Mouse (Mus musculus) hindbrain, embryonic 14.5 days (tissue): ENCODE data around the gene Kat7. TPM values are rescaled to one million over a fixed set of nuclear protein-coding genes. Genes with fewer than 3 reads are reported as not detected.

Experiments used
- ATAC-seq: fragments of 200-750 bp; cut with Nextera tagmentation; 2 replicates; pipeline ENCODE4 v1.8.0; 2017; ENCODE audit warnings: moderate number of reproducible peaks, mild to moderate bottlenecking, moderate TSS enrichment, moderate library complexity; ENCODE audit not compliant: low FRiP score
- DNase-seq: peaks from one replicate; pipeline ENCODE4 v3.0.0-alpha.2; 2015; ENCODE audit warnings: low spot score
- H3K27ac ChIP-seq: fragments of 300-500 bp; sonication (generic); 2 replicates; pipeline ENCODE4 v1.5.1; 2014; ENCODE audit warnings: mild to moderate bottlenecking, moderate library complexity
- H3K27me3 ChIP-seq: fragments of 300-500 bp; sonication (generic); 2 replicates; pipeline ENCODE4 v1.6.1; 2014; ENCODE audit warnings: mild to moderate bottlenecking, low read length, mixed read lengths; ENCODE audit not compliant: control insufficient read depth, insufficient read depth
- H3K36me3 ChIP-seq: fragments of 300-500 bp; sonication (generic); replicated peaks from 2 replicates; pipeline ENCODE4 v1.6.1; 2014; ENCODE audit not compliant: control insufficient read depth, insufficient read depth
- H3K4me1 ChIP-seq: fragments of 300-500 bp; sonication (generic); replicated peaks from 2 replicates; pipeline ENCODE4 v1.6.1; 2014; ENCODE audit warnings: antibody characterized with exemption, low read length, mixed read lengths; ENCODE audit not compliant: control insufficient read depth, insufficient read depth
- H3K4me2 ChIP-seq: fragments of 300-500 bp; sonication (generic); replicated peaks from 2 replicates; pipeline ENCODE4 v1.6.1; 2014; ENCODE audit warnings: mild to moderate bottlenecking, moderate library complexity
- H3K4me3 ChIP-seq: fragments of 300-500 bp; sonication (generic); replicated peaks from 2 replicates; pipeline ENCODE4 v1.5.1; 2014; ENCODE audit warnings: mild to moderate bottlenecking, low read length
- H3K9ac ChIP-seq: fragments of 300-500 bp; sonication (generic); 2 replicates; pipeline ENCODE4 v1.6.1; 2014
- H3K9me3 ChIP-seq: fragments of 300-500 bp; sonication (generic); 2 replicates; pipeline ENCODE4 v1.6.1; 2016; ENCODE audit warnings: low read length; ENCODE audit not compliant: control insufficient read depth
- WGBS: fragments of 180-500 bp; shearing (Covaris S2); extraction: QIAGEN DNeasy Blood & Tissue Kit; methylation state at CpG from one replicate; pipeline ENCODE4 v1.1.7; 2014; 5-methylcytosine and 5-hydroxymethylcytosine counted together
- polyA plus RNA-seq: library from polyadenylated mRNA; unstranded; fragments of >200 nt; fragmentation: Nextera tagmentation; extraction: Ambion mirVana; gene quantifications from 2 replicates; pipeline ENCODE4 v1.2.1, GENCODE M21; 2014

Gene Kat7
- polyA plus RNA-seq, 1 experiment from 2014 or later, result 58.1 TPM

DNA sequence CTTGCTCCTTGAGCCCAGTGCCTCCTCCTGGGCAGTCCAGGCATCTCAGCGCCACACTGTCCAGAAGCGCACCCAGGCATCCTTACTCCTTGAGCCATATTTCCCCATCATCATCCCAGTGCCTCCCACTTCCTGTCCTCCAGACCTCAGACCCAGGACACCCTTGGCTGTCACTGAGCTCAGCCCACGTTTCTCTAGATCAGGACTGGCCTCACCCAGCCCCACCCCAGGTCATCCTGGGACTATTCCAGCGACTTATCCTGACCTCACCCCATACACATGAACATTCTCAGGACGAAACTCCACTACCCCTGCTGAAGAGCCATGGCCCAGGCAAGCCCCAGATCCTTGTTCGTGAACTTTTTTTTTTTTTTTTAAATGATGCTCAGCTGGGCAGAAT lies 54.3 kb downstream of the Kat7 start:
- H3K9ac ChIP-seq, result no peak overlapping the region

DNA sequence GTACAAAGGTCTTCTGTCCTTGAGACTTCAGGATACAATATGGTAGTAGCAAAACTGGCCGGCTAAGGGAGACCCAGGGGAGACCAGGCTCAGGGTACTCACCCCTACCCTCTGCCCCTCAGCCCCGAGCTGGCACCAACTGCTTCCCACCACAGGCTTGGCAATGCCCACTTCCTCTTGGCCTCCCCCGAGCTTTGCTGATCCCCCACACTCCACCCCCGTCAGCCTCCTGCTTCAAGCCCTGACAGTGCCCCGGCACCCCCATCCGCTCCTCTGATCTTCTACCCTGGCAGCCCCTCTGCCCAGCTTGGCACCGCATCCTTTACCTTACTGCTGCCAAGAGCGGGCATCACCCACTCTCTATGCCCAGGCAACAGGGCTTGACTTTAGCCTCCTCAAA lies 55.9 kb downstream of the Kat7 start:
- no peaks in the 10 kb centered on the region for H3K27me3 ChIP-seq
- no peaks in the 10 kb centered on the region for H3K36me3 ChIP-seq
- H3K4me1 ChIP-seq, result peaks cover 9% of the 10 kb centered on the region; the same call in 1 of the 2 replicates
- no peak overlapping the region for H3K4me2 ChIP-seq
- H3K27ac ChIP-seq, result no peak overlapping the region
- WGBS, result 78% methylated on average over 8 of the region's 8 CpGs
- no peak overlapping the region for H3K9ac ChIP-seq
- DNase-seq (no peak), ATAC-seq (no peak)
- no peaks in the 10 kb centered on the region for H3K9me3 ChIP-seq
- H3K4me3 ChIP-seq, result no peak overlapping the region

More for the DNA sequence above, 54.3 kb downstream of the Kat7 start:
- no peak overlapping the region for H3K27ac ChIP-seq
- no peaks in the 10 kb centered on the region for H3K36me3 ChIP-seq
- no peaks in the 10 kb centered on the region for H3K27me3 ChIP-seq
- no peak overlapping the region for H3K4me2 ChIP-seq
- H3K9me3 ChIP-seq, result no peaks in the 10 kb centered on the region
- no peak overlapping the region for H3K4me3 ChIP-seq
- ATAC-seq (no peak), DNase-seq (no peak)
- peaks cover 9% of the 10 kb centered on the region; the same call in 1 of the 2 replicates for H3K4me1 ChIP-seq
- 90% methylated on average over 6 of the region's 6 CpGs for WGBS

GRCm38 (mm10) chr11:95252104-95252503 lies 57.9 kb downstream of the Kat7 start:
- DNase-seq (no peak), ATAC-seq (no peak)
- no peak overlapping the region for H3K27ac ChIP-seq
- H3K4me2 ChIP-seq, result no peak overlapping the region
- no peak overlapping the region for H3K9ac ChIP-seq
- H3K27me3 ChIP-seq, result no peaks in the 10 kb centered on the region
- 81% methylated on average over 6 of the region's 6 CpGs for WGBS
- no peaks in the 10 kb centered on the region for H3K4me1 ChIP-seq
- no peak overlapping the region for H3K4me3 ChIP-seq
- H3K9me3 ChIP-seq, result no peaks in the 10 kb centered on the region
- H3K36me3 ChIP-seq, result no peaks in the 10 kb centered on the region

DNA sequence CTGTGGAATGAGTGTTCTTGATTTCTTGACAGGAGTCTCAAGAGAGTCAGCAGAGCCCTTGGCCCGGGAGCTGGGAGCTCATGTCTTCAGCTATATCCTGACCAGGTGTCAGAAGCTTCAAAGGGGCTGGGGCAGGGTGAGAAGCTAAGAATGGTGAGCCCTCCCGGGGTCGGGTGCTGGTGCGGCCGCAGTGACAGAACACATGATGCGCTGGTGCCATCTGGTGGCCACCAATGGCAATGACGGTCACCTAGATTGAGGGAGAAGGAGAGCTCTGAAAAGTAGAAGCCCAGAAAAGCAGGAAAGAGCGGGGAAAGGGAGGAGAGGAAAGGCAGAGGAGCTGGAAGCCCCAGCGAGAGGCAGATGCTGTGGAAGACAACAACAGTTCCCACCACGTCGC lies 58.8 kb downstream of the Kat7 start:
- 7% methylated on average over 11 of the region's 11 CpGs for WGBS
- H3K36me3 ChIP-seq, result no peaks in the 10 kb centered on the region
- H3K9ac ChIP-seq, result no peak overlapping the region
- ATAC-seq (no peak), DNase-seq (peak; percentile 90)
- no peaks in the 10 kb centered on the region for H3K9me3 ChIP-seq
- H3K4me3 ChIP-seq, result no peak overlapping the region
- no peak overlapping the region for H3K27ac ChIP-seq
- no peak overlapping the region for H3K4me2 ChIP-seq
- no peaks in the 10 kb centered on the region for H3K27me3 ChIP-seq
- no peaks in the 10 kb centered on the region for H3K4me1 ChIP-seq

DNA sequence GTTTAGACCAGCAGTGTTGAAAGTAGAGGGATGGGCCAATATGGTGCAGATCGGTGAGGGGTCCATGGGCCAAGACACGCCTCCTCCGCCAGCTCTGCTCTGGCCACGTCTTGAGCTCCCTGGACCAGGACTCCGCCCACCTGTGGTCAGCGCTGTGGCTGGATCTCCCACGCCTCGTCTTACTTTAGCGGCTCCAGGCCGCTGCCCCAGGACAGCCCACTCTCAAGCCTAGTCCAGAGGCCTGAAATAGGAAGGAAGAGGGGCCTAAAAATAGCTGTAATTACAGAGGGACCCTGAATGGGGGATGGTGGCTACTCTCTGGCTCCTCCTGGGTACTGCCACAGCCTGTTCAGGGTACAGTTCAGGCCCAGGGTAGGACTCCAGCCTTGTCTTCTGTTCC lies 59.9 kb downstream of the Kat7 start:
- Histone ChIP-seq H3K4me3 (no peak overlapping the region), H3K27me3 (no peaks in the 10 kb centered on the region), H3K36me3 (no peaks in the 10 kb centered on the region), H3K4me1 (no peaks in the 10 kb centered on the region), H3K9ac (no peak overlapping the region), H3K9me3 (no peaks in the 10 kb centered on the region), H3K4me2 (no peak overlapping the region), H3K27ac (no peak overlapping the region)
- WGBS, result 49% methylated on average over 10 of the region's 10 CpGs
- DNase-seq (no peak), ATAC-seq (no peak; the same call in 1 of the 2 replicates)

GRCm38 (mm10) chr11:95247065-95247464 lies 63.0 kb downstream of the Kat7 start:
- Histone ChIP-seq H3K27me3 (no peaks in the 10 kb centered on the region), H3K36me3 (no peaks in the 10 kb centered on the region), H3K27ac (no peak overlapping the region), H3K4me2 (no peak overlapping the region), H3K9me3 (no peaks in the 10 kb centered on the region), H3K4me1 (no peaks in the 10 kb centered on the region), H3K4me3 (no peak overlapping the region), H3K9ac (no peak overlapping the region)
- 34% methylated on average over 8 of the region's 14 CpGs for WGBS
- DNase-seq (no peak), ATAC-seq (no peak)

GRCm38 (mm10) chr11:95245456-95245855 lies 64.6 kb downstream of the Kat7 start:
- Histone ChIP-seq H3K4me1 (no peaks in the 10 kb centered on the region), H3K4me3 (no peak overlapping the region), H3K4me2 (no peak overlapping the region), H3K9me3 (no peaks in the 10 kb centered on the region), H3K27ac (no peak overlapping the region), H3K9ac (no peak overlapping the region), H3K27me3 (no peaks in the 10 kb centered on the region), H3K36me3 (no peaks in the 10 kb centered on the region)
- DNase-seq (no peak), ATAC-seq (no peak)
- 72% methylated on average over 7 of the region's 7 CpGs for WGBS

GRCm38 (mm10) chr11:95242653-95243052 lies 67.4 kb downstream of the Kat7 start:
- H3K27ac ChIP-seq, result no peak overlapping the region
- no peaks in the 10 kb centered on the region for H3K4me1 ChIP-seq
- WGBS, result 71% methylated on average over 6 of the region's 6 CpGs
- ATAC-seq (no peak), DNase-seq (no peak)
- no peaks in the 10 kb centered on the region for H3K36me3 ChIP-seq
- H3K4me2 ChIP-seq, result no peak overlapping the region
- no peak overlapping the region for H3K4me3 ChIP-seq
- no peaks in the 10 kb centered on the region for H3K27me3 ChIP-seq
- no peak overlapping the region for H3K9ac ChIP-seq
- H3K9me3 ChIP-seq, result no peaks in the 10 kb centered on the region

- ATAC-seq (no peak), DNase-seq (no peak)
- no peak overlapping the region for H3K4me3 ChIP-seq
- H3K27me3 ChIP-seq, result no peaks in the 10 kb centered on the region
- H3K36me3 ChIP-seq, result no peaks in the 10 kb centered on the region
- H3K27ac ChIP-seq, result no peak overlapping the region
- no peaks in the 10 kb centered on the region for H3K4me1 ChIP-seq
- no peaks in the 10 kb centered on the region for H3K9me3 ChIP-seq
- WGBS, result 74% methylated on average over 6 of the region's 6 CpGs
- no peak overlapping the region for H3K9ac ChIP-seq
- H3K4me2 ChIP-seq, result no peak overlapping the region
Observed at GRCm38 (mm10) chr11:95238477-95238876, 71.6 kb downstream of the Kat7 start.

GRCm38 (mm10) chr11:95232329-95232696 lies 77.7 kb downstream of the Kat7 start:
- Histone ChIP-seq H3K4me3 (no peak overlapping the region), H3K36me3 (no peaks in the 10 kb centered on the region), H3K4me1 (no peaks in the 10 kb centered on the region), H3K27me3 (0 out of 2 replicates have a peak, but pooled peaks cover 5% of the 10 kb centered on the region), H3K9me3 (no peaks in the 10 kb centered on the region), H3K4me2 (0 out of 2 replicates have a peak overlapping the region, but pooled peaks have one; percentile 39), H3K9ac (no peak overlapping the region), H3K27ac (no peak overlapping the region)
- ATAC-seq (no peak), DNase-seq (no peak)
- WGBS, result 44% methylated on average over 6 of the region's 6 CpGs
